8 mouse cellular contexts compared by ENCODE assay signal in the genomic region with DNA sequence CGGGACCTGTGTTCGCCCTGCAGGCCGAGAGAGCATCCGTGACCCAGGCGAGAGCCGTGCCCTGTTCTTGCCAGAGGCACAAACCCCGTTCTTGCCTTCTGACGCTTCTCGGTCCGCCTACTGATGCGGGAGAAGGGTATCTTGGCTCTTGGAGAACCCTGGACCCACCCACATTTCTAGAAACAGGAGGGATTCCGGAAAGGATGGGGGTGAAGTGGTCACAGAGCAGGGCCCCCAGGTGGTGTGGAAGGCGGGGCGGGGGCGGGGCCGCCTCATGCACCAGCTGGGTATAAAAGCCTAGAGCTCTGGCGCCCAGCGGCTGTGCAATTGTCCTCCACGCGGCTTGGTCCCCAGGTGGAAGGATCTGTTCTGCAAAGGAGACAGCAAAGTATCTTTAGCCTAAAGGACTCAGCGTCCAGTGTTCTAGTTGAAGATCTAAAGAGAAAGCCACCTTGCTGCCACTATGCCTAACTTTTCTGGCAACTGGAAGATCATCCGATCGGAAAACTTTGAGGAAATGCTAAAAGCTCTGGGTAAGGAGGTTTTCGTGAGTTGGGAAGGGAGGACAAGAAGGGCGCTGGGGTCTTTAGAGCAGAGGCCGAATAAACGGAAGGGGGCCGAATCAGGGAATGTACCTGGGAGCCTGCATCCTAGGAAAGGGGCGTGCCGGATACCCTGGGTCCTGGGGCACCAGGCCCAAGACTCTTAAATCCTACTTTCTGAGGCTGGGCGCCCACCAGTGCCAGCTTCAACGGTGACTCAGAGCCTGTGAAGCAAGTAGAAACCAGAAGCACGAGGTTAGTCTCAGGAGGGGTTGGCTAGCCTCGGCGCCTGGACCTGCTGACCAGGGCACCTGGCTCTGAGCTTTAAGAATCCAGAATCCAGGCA. TPM values are rescaled to one million over a fixed set of nuclear protein-coding genes. Genes with fewer than 3 reads are reported as not detected.
A peak's percentile ranks its signal among the peaks of the same experiment; 100 is the strongest.
DNase-seq lines count a peak whose midpoint lies in the region; ATAC-seq lines count a peak whose summit lies in the region.

A gene (plus strand): TSS at position 289 of the 888 bp plus-strand sequence.

- peak within 1 kb of the TSS; percentile 80 for H3K27ac ChIP-seq in kidney, embryonic 15.5 days
- peak within 1 kb of the TSS; percentile 97 for H3K27ac ChIP-seq in hindbrain, embryonic 10.5 days
- peak within 1 kb of the TSS; percentile 95 for H3K27ac ChIP-seq in midbrain, embryonic 10.5 days (replicated peaks)

- no peak for DNase-seq in kidney, postnatal 14 days
- DNase-seq in ZHBTc4 (ENCODE audit: low read depth, low spot score) = peak; percentile 67
- peak; percentile 81 for DNase-seq in hindbrain, embryonic 10.5 days (ENCODE audit: low spot score)
- peak; percentile 81 for DNase-seq in midbrain, embryonic 10.5 days (ENCODE audit: low spot score)
- DNase-seq in T-cell, adult 2 months (ENCODE audit: low spot score) = no peak
- DNase-seq in spleen, postnatal 10 days (ENCODE audit: low spot score in 2 of 2) = no peak
- DNase-seq in spleen, postnatal 4 days (ENCODE audit: low spot score in 2 of 2) = no peak

- H3K9me3 ChIP-seq in kidney, embryonic 15.5 days (replicated peaks) = no peaks in the 10 kb centered on the region
- no peaks in the 10 kb centered on the region for H3K9me3 ChIP-seq in hindbrain, embryonic 10.5 days
- no peaks in the 10 kb centered on the region for H3K9me3 ChIP-seq in midbrain, embryonic 10.5 days (replicated peaks)

- peak; percentile 27 for ATAC-seq in kidney, embryonic 15.5 days (replicated peaks; ENCODE audit: low FRiP score)

- H3K27me3 ChIP-seq in kidney, embryonic 15.5 days = peaks cover 26% of the 10 kb centered on the region
- no peaks in the 10 kb centered on the region for H3K27me3 ChIP-seq in hindbrain, embryonic 10.5 days (ENCODE audit: insufficient read depth, poor library complexity, severe bottlenecking)
- peaks cover 18% of the 10 kb centered on the region for H3K27me3 ChIP-seq in midbrain, embryonic 10.5 days (ENCODE audit: low read depth, poor library complexity, severe bottlenecking)

- peaks cover 89% of the 10 kb centered on the region for H3K4me1 ChIP-seq in kidney, embryonic 15.5 days
- H3K4me1 ChIP-seq in hindbrain, embryonic 10.5 days (replicated peaks) = peaks cover 100% of the 10 kb centered on the region
- H3K4me1 ChIP-seq in midbrain, embryonic 10.5 days = peaks cover 100% of the 10 kb centered on the region

- H3K9ac ChIP-seq in kidney, embryonic 15.5 days = peak within 1 kb of the TSS; percentile 40

- peak within 1 kb of the TSS; percentile 65 for H3K4me2 ChIP-seq in kidney, embryonic 15.5 days

- WGBS in kidney, embryonic 15.5 days = 1% methylated on average over 35 of the region's 35 CpGs
- under 1% methylated on average over 35 of the region's 35 CpGs for WGBS in hindbrain, embryonic 10.5 days
- WGBS in midbrain, embryonic 10.5 days = under 1% methylated on average over 35 of the region's 35 CpGs

- H3K36me3 ChIP-seq in kidney, embryonic 15.5 days = peaks cover 4% of the 10 kb centered on the region; the same call in 1 of the 2 replicates
- peaks cover 32% of the 10 kb centered on the region for H3K36me3 ChIP-seq in hindbrain, embryonic 10.5 days
- H3K36me3 ChIP-seq in midbrain, embryonic 10.5 days = peaks cover 34% of the 10 kb centered on the region

- H3K4me3 ChIP-seq in kidney, embryonic 15.5 days (replicated peaks) = peak within 1 kb of the TSS; percentile 43
- peak within 1 kb of the TSS; percentile 75 for H3K4me3 ChIP-seq in hindbrain, embryonic 10.5 days
- H3K4me3 ChIP-seq in midbrain, embryonic 10.5 days = peak within 1 kb of the TSS; percentile 68

RNA-seq across cellular contexts. Expression of the gene that starts here (rescaled TPM):
- polyA plus RNA-seq in kidney, embryonic 15.5 days (2015; fragmentation: Nextera tagmentation; extraction: Ambion mirVana) = 81.1 and 82.3 TPM in 2 replicates
- polyA plus RNA-seq in hindbrain, embryonic 10.5 days (2016; fragmentation: Nextera tagmentation; extraction: Ambion mirVana) = 956 and 1,072 TPM in 2 replicates
- polyA plus RNA-seq in midbrain, embryonic 10.5 days (2016; fragmentation: Nextera tagmentation; extraction: Ambion mirVana) = 562 and 684 TPM in 2 replicates

Comparison
In these comparisons a context has a peak if more than half of its experiments do, and no peak if none do; other contexts are left out.
1. DNase-seq: peak in ZHBTc4 (single experiment), hindbrain, embryonic 10.5 days (single experiment) and midbrain, embryonic 10.5 days (single experiment); none in kidney, postnatal 14 days (single experiment), T-cell, adult 2 months (single experiment), spleen, postnatal 10 days (0 of 2) and spleen, postnatal 4 days (0 of 2).
2. Peak in every context shown above with its lines, with median percentiles within 50 percentile points of each other: H3K27ac ChIP-seq and H3K4me3 ChIP-seq.